Mouse (Mus musculus): Measurements from ENCODE around the gene Gm266. TPM values are rescaled to one million over a fixed set of nuclear protein-coding genes. Genes with fewer than 3 reads are reported as not detected.

The Gm266 gene
- polyA plus RNA-seq, 1 experiment, result not detected

DNA sequence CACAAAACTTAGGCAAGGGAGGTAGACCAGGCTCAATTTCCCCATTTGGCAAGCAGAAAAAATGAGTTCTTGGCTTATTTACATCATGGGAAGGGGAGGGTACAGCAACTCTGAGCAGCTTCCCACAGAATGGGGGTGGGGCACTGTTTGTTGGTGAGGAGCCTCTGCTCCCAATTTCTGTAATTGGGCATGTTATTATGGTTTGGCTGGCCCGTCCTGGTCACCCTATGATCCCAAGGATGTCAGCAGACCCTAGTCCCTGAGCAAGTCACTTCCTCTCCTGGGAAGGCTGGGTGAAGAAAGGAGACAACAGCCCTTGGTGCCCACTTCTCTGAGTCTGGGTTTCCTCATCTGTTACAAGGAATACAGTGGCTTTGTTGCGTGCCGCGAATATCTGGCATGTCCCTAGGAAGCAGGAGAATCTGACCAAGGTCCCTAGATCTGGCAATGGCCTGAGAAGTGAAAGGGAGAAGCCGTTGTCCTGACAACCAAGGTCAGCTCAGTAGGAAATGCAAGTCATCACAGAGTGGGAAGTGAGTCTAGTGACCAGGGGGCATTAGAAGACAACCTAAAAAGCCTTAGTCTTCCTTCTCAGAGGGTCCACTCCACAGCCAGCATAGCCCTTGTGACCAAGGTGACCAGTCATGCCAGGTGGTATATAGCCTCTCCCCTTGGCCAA lies 48.3 kb downstream of the Gm266 start:
- Histone ChIP-seq H3K9me3 (ENCODE audit: control insufficient read depth, low read length) (peaks cover 2% of the 10 kb centered on the region; the same call in 1 of the 2 replicates), H3K4me1 (ENCODE audit: control insufficient read depth) (peaks cover 93% of the 10 kb centered on the region), H3K4me3 (replicated peaks) (no peak overlapping the region), H3K36me3 (ENCODE audit: control insufficient read depth) (peaks cover 3% of the 10 kb centered on the region), H3K27me3 (ENCODE audit: control insufficient read depth) (no peaks in the 10 kb centered on the region)
- TF ChIP-seq GATA1 (IDR thresholded peaks at IDR 0.05; ENCODE audit: low read length) (no peak), TAL1 (IDR thresholded peaks at IDR 0.05; ENCODE audit: low read length) (no peak)

GRCm38 (mm10) chr12:111436640-111437039 lies 49.0 kb downstream of the Gm266 start:
- no peak for TF ChIP-seq GATA1 (IDR thresholded peaks at IDR 0.05; ENCODE audit: low read length)
- no peak for TF ChIP-seq TAL1 (IDR thresholded peaks at IDR 0.05; ENCODE audit: low read length)
- Histone ChIP-seq H3K9me3 (ENCODE audit: control insufficient read depth, low read length) (peaks cover 2% of the 10 kb centered on the region; the same call in 1 of the 2 replicates), H3K4me1 (ENCODE audit: control insufficient read depth) (peaks cover 93% of the 10 kb centered on the region), H3K36me3 (ENCODE audit: control insufficient read depth) (peaks cover 3% of the 10 kb centered on the region), H3K4me3 (replicated peaks) (no peak overlapping the region), H3K27me3 (ENCODE audit: control insufficient read depth) (peaks cover 1% of the 10 kb centered on the region)

- Histone ChIP-seq H3K36me3 (ENCODE audit: control insufficient read depth) (peaks cover 3% of the 10 kb centered on the region), H3K9me3 (ENCODE audit: control insufficient read depth, low read length) (peaks cover 2% of the 10 kb centered on the region; the same call in 1 of the 2 replicates), H3K4me3 (replicated peaks) (no peak overlapping the region), H3K4me1 (ENCODE audit: control insufficient read depth) (peaks cover 93% of the 10 kb centered on the region), H3K27me3 (ENCODE audit: control insufficient read depth) (peaks cover 6% of the 10 kb centered on the region)
- TF ChIP-seq GATA1 (IDR thresholded peaks at IDR 0.05; ENCODE audit: low read length) (no peak), TAL1 (IDR thresholded peaks at IDR 0.05; ENCODE audit: low read length) (no peak)
These were observed 49.5 kb downstream of the Gm266 start for GRCm38 (mm10) chr12:111436170-111436569.

DNA sequence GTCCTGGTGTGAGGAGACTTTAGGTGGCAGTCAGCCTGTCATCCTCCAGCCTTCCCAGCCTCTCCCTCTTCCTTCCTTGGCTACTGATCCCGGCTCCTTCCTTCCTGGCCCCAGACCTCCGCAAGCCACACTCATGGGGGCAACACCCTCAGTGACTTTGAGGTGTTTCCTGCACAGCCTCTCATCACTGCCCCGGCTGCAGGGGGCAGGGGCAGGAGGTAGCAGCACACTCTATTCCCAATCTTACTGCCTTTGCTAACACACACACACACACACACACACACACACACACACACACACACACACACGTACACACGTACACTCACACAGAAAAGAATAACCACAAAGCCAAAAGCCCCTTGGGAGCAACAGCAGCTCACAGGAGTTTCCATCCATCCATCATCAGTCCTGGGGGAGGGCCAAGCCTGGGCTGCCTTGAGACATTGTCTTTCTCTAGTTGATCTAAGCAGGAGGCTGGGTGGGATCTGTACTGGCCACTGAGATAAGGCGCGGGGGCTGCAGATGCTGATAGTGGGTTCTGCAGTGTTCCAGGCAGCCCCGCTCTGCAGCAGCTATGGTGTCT lies 50.8 kb downstream of the Gm266 start:
- H3K9me3 ChIP-seq (ENCODE audit: control insufficient read depth, low read length), result no peaks in the 10 kb centered on the region; the same call in 1 of the 2 replicates
- TF ChIP-seq GATA1 (IDR thresholded peaks at IDR 0.05; ENCODE audit: low read length) (peak; percentile 59), TAL1 (IDR thresholded peaks at IDR 0.05; ENCODE audit: low read length) (peak; percentile 63)
- H3K36me3 ChIP-seq (ENCODE audit: control insufficient read depth), result peaks cover 7% of the 10 kb centered on the region
- peak overlapping the region; percentile 46 for H3K4me3 ChIP-seq (replicated peaks)
- peaks cover 19% of the 10 kb centered on the region for H3K27me3 ChIP-seq (ENCODE audit: control insufficient read depth)
- H3K4me1 ChIP-seq (ENCODE audit: control insufficient read depth), result peaks cover 100% of the 10 kb centered on the region

Other genes starting within 250 kb of the Gm266 start
- 0.02 and 0.05 TPM in 2 replicates for gene Amn, start 214.7 kb downstream of the Gm266 start, polyA plus RNA-seq (2012)
- 0.74 TPM in 2 replicates for gene Cdc42bpb, start 108.1 kb downstream of the Gm266 start, polyA plus RNA-seq (2012)
- not detected in 2 replicates for gene Lbhd2, start 79.0 kb downstream of the Gm266 start, polyA plus RNA-seq (2012)
- 0.23 and 0.25 TPM in 2 replicates for gene Exoc3l4, start 68.8 kb downstream of the Gm266 start, polyA plus RNA-seq (2012)
- gene Tnfaip2, start 43.4 kb downstream of the Gm266 start, polyA plus RNA-seq (2012), result 9.0 and 12.3 TPM in 2 replicates
- 16.6 and 23.0 TPM in 2 replicates for gene Eif5, start 52.2 kb upstream of the Gm266 start, polyA plus RNA-seq (2012)
- gene Mark3, start 88.7 kb upstream of the Gm266 start, polyA plus RNA-seq (2012), result 2.0 and 2.4 TPM in 2 replicates
- 0.38 and 0.69 TPM in 2 replicates for gene Ckb, start 186.5 kb upstream of the Gm266 start, polyA plus RNA-seq (2012)
- gene Trmt61a, start 192.3 kb upstream of the Gm266 start, polyA plus RNA-seq (2012), result 0.69 and 0.96 TPM in 2 replicates
- 0.63 and 1.1 TPM in 2 replicates for gene Bag5, start 227.4 kb upstream of the Gm266 start, polyA plus RNA-seq (2012)
- gene Apopt1, start 227.4 kb upstream of the Gm266 start, polyA plus RNA-seq (2012), result 7.8 and 8.4 TPM in 2 replicates

Measured in erythroblast, embryonic 14.5 days (primary cell).